Mouse (Mus musculus): ENCODE results near the gene Dbh.

Dbh gene

DNA sequence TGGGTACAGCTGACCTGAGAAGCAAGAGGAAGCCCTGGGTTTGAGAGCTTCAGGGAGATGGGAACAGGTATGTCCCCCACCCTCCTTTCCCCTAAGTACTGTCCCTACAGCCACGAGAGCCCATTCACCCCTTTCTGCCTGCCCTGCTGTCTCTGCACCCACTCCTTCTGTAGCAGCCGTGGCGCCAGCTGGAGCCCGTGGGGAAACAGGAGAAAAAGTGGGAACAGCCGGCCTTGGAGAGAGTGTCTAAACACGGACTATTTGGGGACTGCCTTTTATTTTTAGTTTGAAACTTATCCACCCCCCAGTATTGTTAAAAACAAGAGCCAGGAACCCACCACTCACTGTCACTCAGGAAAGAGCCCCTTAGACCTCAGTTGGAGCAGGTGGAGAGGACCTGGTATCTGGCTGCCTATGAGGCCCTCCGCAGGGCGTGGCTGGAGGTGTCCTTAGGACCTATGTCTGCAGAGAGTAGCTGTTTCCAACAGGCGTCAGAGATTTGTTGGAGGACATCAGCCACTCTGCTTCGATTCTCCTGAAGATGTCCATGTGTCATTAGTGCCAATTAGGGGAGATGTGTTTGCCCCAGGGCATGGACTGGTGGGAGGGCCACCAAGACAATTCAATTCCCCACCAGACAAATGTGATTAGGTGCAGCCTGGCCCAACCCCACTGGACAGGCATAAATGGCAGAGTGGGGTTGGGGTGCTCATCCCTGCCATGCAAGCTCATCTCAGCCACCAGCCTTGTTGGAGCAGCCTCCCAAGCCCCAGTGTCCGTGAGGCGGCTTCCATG lies at the start of gene Dbh:
TSS of gene Dbh (plus strand) at position 438 of the 795 bp plus-strand sequence.
- DNase-seq (ENCODE audit: low read depth, low spot score), result no peak

DNA sequence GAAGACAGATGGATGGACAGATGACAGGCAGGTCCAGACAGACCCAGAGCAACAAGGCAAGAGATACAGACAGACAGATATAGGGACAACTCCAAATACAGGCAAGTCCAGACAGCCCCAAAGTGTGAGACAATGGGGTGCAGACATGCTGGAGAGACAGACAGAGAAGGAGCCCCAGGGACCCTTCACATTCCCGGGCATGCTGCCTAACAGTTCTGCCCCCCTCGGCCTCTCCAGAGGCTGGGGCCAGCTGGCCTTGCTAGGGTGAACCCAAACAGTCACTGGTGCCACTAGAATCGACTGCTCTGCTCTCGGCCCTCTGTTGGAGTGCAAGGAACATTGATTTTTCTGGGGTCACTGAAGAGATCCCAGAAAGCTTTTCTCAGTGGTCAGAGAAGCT lies 46.6 kb upstream of the Dbh start:
- DNase-seq (ENCODE audit: low read depth, low spot score), result no peak

DNA sequence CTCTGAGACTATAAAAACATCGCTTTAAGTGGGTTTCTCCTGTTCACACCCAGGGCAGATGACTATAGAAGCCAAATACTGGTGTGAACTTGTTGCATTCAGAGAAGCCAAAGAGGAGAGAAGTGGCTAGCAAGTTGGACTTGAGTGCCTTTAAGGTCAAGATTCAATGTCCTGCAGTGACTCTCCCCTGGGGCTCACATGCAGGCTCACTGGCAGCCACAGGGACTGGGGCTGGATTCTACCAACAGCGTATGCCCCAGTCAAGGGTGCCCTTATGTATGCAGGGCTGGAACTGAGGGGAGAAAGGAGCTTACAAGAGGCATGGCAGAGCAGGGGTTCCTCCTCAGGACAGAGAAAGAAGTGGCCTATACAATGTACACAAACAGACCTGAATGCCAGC lies 45.3 kb upstream of the Dbh start:
- no peak for DNase-seq (ENCODE audit: low read depth, low spot score)

DNA sequence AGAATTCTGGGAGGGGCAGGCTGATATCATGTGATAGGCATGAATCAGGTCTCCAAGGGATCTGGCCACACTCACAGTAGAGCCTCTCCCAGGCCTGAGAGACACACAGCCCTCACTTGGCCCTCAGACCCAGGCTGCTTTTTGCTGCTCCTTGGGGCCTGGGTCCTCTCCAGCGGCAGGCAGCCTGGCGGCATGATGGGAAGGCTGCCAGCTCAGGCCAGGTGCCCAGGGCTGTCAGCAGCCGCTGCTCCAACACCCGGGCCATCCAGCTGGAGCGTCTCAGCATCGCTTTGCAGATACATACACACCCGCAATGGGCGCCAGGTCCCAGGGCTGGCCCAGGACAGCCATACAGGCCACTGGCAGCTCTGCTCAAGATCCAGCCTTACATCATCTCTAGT lies 44.8 kb upstream of the Dbh start:
- DNase-seq (ENCODE audit: low read depth, low spot score), result no peak

DNA sequence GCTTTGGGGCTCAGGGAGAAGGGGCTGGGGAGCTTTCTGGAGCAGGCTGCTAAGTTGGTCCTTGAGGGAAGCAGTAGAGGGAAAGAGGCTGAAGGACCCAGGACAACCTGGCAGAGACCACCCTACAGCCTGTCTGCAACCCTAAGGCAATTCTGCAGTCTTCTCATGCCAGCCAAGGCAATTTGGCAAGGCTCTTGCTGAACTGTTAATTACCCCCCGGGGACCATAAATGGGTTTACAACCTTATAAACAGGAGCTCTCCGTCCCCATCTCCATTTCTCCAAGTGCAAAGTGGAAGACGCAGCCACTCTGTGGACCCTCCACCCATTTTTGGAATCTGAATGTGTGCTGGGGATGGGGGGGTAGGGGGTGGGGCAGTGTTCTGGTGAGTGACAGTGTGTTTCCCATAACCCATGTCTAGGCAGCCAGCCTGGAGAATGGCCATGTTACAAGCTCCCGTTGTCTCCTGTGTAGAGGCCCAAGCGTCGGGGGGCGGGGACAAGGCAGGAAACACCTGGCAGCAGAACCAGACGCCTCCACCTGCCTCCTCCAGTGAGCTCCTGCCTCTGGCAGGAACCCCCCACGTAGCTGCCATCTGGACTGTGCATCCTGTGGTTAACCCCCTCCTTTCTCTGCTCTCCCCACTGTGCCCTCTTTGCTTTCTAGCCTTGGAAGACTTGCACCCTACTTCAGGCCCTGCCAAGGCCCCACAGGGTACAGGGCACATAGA lies 43.2 kb upstream of the Dbh start:
- no peak for DNase-seq (ENCODE audit: low read depth, low spot score)

DNA sequence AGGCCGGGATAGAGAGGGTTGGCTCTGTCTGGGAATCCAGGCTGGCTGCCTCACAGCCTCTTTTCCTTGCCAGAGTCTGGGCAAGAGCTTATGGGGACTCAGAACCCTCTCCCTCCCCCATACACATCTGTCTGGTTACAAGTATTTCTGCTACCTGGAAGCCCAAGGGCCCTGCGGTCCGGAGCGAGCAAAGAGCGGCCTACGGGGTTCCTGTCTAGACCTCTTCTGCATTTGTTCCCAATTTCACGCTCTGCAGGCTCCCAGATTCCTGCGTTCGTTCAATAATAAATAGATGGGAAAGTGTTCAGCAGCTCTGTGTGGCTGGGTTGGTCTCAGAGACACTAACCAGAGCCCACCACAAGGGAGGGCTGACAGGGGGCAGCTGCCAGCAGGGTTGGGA lies 42.5 kb upstream of the Dbh start:
- no peak for DNase-seq (ENCODE audit: low read depth, low spot score)

DNA sequence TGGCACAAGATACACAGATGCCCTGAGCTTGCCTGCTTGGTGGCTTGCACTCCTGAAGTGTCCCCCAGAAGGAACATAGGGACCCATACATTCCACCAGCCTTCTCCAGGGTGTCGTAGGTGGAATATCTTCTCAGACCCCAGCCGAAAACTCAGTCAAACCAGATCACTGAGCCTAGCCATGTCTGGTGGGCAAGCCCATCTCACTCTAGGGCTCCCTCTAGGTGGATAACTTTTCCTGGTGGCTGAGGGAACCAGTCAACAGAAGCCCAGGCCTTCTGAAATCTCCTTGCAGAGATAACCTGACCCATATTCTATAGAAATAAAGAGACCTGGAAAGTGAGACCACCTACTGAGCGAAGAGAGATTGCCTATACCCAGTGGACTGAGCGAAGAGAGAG lies 41.9 kb upstream of the Dbh start:
- no peak for DNase-seq (ENCODE audit: low read depth, low spot score)

DNA sequence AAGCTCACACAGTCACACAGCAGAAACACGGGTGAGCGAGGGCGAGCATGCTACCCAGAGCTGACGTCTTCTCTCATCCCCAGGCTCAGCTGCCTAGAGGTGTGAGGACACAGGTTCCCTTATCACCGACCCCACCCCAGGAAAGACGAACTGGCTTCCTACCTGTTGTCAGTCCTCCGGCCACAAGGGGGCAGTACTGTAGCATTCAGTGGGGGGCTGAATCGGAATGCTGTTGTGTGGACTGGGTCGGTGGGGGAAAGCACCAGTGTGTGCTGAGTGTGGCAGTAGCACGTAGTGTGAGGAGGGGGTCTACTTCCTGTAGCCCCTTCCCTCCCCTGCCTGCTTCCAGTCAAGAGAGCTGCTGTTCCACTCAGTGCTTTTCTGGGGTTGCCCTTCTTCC lies 39.1 kb upstream of the Dbh start:
- DNase-seq (ENCODE audit: low read depth, low spot score), result peak; percentile 62

DNA sequence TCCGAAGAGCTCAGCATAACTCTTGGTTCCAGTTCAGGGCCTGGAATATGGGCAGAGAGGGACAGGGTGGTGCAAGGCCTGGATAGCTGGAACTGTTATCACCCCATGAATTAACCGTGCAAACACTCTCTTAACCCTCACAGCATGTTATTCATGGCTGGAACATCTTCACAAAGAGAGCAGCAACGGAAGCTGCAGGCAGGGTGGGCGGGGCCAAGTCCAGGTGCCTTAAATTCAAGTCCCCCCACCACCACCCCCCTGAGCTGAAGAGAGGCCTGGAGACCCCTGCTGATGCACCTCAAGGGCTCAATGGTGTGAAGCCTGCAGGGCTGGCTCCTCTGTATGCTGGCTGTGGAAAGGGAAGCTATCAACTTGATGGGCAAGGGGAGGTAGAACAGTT lies 38.5 kb upstream of the Dbh start:
- no peak for DNase-seq (ENCODE audit: low read depth, low spot score)

DNA sequence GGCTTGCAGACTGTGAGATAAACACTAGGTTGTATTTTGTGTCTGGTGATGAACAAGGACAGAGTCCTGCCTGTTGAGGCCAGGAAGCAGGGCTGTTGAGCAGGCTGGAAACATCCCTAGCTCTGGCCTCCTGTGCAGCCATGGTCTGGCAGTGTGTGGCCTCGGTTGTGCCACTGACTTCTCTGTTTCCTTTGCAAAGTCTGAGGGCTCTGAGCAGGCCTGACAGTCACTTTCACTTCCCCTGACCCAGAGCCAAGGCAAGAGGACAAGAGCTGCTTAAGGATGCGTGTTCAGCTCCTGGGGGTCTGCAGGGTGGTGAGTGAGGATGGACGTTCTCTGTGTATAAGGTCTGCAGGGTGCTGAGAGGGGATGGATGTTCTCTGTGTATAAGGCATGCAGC lies 36.0 kb upstream of the Dbh start:
- DNase-seq (ENCODE audit: low read depth, low spot score), result no peak

DNA sequence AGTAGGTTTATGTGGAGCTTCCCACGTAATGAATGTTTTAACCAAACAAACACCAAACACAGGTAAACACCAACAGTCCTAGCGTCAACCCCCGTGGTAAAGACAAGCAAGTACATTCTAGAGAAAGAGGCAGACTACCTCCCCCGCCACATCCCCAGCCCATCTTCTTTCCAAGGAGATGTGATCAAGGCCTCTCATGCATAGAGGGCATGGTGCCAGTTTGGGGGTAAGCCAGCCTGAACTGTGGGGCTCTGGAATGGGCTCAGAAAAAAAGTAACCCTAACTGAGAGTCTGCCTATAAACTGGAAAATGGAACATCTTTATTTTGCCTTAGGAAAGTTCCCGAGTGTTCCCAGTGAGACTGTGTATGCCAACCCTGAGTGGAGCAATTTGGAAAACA lies 29.1 kb upstream of the Dbh start:
- no peak for DNase-seq (ENCODE audit: low read depth, low spot score)

DNA sequence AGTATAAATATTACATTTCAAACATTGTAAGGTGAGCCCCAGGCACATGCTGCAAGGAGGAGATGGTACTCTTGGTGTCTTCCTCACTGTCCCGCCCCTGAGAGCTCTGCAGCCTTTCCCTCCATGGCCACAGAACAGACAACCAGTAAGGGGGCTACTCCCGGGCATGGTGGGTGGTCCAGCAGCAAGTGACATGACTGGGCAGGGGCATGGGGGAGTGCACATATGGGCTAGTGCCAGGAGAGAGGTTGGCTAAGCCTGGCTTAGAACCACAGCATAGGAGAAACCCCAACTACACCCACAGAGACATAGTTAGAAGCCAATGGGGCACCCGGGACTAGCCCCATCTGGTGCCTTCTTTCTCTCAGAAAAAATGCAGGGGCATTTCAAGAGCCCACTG lies 28.7 kb upstream of the Dbh start:
- no peak for DNase-seq (ENCODE audit: low read depth, low spot score)

DNA sequence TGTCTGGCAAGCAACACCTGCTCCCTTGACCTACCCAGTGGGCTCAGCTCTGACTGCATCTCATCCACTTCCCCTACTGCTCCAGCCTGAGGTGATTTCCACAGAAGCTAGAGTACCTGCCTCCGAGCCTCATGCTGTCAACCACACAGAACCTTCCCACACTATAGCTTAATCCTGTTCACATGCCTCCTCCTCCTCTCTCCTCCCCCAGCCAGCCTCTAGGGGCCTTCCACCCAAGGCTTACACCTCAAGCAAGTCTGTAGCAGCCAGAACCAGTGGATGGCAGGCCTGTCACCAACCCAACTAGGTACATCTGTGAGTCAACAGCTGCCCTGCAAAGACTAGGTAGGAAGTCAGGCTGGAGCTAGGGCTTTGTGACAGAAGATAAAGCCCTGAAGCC lies 28.2 kb upstream of the Dbh start:
- DNase-seq (ENCODE audit: low read depth, low spot score), result no peak

DNA sequence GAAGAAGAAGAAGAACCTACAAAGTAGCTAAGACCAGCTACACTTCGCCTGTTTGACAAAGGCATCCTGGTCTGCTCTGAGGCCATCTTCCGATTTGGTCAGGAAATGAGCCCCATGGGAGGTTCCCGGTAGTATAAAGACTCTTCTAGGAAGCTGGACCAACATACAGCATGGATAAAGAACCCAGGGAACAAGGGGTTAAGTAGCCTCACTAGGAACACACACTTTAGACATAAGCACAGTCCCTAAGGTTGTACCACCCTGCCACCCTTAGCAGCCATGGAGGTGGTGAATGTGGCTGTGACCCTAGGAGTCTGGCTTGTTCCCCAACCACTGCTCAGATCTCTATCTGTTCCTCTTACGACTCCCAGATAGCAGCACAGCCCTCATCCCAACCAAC lies 26.7 kb upstream of the Dbh start:
- no peak for DNase-seq (ENCODE audit: low read depth, low spot score)

DNA sequence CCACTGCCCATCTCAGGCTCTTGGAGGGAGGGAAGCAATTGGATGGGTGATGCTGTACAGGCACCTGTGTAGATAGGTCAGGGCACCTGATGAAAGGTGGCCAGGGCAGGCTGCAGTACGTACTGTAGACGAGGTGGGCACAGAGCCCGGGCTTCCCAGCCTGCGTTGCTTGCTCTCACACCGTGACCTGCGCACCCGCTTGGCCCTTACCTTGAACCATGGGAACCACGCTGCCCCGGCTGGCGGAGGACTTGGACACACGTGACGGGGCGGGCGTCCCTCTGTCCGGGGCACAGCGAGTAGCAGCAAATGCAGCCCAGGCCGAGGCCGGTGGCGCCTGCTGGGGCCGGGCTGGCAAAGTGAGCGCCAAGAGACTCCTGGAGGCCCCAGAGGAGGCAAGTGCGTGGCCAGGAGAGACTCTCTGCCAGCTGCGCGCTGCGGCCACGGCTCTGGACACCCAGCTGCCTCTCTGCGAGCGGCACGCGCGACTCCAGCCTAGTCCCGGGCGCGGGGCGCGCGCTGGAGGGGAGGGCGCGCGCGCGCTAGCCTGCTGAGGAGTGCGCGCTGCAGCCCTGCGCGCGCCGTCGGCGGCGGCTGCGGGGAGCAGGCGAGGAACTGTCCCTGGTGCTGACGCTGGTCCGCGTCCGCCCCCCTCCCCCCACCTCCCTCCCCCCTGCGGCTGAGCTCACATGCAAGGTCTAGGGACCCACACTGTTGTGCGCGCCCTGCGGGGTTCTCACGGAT lies 22.9 kb upstream of the Dbh start, which contains the start of gene Fam163b:
TSS of gene Fam163b (minus strand) at position 542 of the 744 bp plus-strand sequence.
- peak; percentile 64 for DNase-seq (ENCODE audit: low read depth, low spot score)

DNA sequence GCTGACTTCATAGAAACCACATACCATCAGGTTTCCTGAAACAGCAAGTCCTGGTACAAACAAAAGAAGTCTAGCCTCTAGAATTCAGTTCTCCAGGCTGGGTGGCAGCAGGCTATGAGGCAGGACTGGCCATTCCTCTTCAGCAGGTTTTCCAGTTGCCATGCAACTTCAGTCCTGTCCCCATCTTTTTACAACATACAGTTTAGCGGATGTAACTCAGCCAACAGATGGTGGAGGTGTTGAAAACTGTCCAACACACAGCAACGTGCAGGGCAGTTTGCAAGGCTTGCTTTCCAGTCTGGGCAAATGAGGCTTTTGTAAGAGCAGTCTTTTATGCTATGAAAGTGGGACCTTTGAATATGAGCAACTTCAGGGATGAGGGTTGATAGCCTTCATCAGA lies 20.1 kb upstream of the Dbh start:
- DNase-seq (ENCODE audit: low read depth, low spot score), result no peak

DNA sequence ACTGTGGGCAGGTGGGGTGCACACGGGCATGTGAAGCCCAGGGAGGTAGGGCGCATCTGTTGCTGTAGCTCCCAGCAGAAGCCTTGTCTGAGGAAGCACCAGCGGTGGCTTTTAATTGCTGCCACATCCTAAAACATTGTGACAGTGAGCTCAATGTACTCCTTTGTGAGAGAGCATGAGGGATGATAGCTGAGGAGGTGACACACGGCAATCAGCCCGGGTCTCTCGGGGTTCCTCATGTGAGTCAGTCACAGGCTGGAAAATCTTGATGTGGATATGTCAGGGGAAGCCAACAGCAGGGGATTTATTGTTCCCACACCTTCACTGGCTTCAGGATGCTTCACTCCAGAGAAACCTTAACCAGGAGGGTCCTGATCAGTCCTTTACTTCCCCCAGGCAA lies 18.2 kb upstream of the Dbh start:
- DNase-seq (ENCODE audit: low read depth, low spot score), result no peak

DNA sequence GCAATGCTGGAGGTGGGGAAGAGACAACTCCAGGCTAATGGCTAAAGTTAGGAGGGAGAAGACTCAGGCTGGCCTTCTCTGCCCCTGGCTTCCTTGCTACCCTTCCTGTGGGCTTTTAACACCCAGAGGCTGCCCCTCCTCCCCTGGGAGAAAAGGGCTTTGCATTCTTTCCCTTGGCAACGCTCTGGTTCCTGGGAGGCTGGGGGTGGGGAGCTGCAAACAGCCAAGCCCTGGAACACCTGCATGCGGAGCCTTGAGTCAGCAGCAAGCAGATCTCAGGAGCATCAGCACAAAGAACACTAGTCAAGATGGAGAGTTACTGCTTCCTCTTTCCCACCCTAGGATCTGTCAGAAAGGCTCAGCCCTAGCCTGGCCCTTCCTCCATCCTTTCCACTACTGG lies 15.6 kb upstream of the Dbh start:
- no peak for DNase-seq (ENCODE audit: low read depth, low spot score)

DNA sequence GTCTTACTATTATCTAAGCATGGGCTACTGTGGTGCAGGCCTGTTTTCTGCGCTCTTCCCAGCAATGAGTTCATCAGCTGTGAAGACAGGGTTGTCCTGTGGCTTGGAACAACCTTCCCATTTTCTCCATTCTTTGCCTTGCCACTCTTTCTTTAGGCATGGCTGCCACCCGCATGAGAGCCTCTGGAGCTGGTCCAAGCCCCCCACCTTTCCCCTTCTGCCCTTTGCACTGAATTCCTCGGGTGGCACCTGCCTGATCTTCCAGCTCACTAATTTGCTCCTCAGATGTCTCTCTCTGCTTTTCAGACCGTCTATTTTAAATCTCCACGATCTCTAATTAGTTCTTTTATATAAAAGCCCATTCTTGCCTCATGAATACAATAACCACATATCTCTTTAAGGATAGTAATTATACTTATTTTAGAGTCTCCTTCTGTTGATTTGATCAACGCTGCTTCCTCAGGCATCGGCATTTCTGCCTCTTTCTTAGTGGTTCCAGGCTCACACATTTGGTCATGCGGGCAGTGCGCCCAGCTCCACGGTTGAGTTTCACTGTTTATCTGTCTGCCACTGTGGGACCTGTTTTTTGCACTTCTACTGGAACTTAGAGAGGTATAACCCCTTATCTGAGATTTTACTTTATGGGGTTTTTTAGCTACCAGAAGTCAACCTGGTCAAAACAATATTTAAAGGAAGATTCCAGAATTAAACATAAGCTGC lies 10.4 kb upstream of the Dbh start:
- no peak for DNase-seq (ENCODE audit: low read depth, low spot score)

DNA sequence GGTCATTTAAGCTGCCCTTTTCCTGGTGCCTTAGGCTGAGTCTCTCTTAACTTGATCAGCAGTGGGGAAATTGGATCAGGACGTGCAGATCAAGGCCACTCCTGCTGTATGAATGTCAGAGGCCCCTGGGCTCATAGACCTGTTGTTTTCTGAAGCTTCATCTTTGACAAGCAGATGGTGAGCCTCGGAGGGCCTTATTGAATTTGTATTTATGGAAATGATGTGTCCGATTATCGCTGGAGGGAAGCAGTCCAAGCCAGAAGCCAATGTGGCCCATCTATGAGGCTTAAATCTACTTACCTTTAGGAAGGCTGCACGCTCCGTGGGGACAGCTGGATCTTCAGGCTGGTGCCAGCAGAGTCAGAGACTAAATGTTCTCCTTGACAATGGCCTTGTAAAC lies 8.4 kb upstream of the Dbh start:
- DNase-seq (ENCODE audit: low read depth, low spot score), result no peak

DNA sequence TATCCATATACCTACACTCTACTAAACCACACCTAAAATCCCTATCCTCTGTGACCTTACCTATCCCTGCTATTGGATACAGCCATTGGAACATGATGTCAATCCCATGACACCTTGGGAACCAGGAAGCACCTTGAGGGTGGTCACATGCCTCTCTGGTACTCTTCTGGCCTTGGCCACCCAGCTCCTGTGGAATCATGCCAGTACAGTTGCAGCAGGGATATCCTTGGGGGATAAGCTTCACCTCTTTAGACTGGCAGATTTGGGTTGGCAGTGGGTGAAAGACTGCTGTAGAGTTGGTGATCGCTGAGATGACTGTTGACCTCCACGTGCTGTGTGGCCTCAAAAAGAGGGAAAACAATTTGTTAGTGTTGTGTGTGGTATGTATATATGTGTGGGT lies 3.5 kb upstream of the Dbh start:
- no peak for DNase-seq (ENCODE audit: low read depth, low spot score)

DNA sequence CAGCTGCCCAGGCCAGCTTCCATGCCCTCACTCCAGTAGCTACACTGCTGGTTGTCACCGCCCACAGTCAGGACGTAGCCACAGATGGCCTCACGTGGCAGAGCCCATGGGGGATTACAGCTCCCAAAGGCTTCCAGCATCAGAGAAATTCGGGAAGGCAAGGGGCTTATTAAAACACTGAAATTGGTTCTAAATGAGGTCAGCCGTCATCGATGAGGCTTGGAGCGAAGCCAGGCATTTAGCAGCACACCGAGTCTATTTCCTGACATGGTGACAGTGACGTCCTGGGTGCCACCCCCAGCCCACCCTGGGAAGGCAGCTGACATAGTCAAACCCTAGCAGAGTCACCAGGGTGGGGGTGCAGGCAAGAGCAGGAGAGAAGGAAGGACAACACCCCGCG lies 2.4 kb upstream of the Dbh start:
- DNase-seq (ENCODE audit: low read depth, low spot score), result no peak
